Mouse (Mus musculus) forebrain, embryonic 13.5 days (tissue): Measurements from ENCODE around the gene Gnb1l. TPM values are rescaled to one million over a fixed set of nuclear protein-coding genes. Genes with fewer than 3 reads are reported as not detected.

Source experiments
- ATAC-seq: fragments of 200-750 bp; cut with Nextera tagmentation; 2 replicates; pipeline ENCODE4 v1.8.0; 2017
- H3K27ac ChIP-seq: fragments of 300-500 bp; sonication (generic); 2 replicates; pipeline ENCODE4 v1.5.1; 2015; ENCODE audit warnings: inconsistent platforms, mild to moderate bottlenecking, moderate library complexity
- H3K27me3 ChIP-seq: fragments of 300-500 bp; sonication (generic); 2 replicates; pipeline ENCODE4 v1.6.1; 2015; ENCODE audit warnings: mild to moderate bottlenecking, inconsistent platforms
- H3K36me3 ChIP-seq: fragments of 300-500 bp; sonication (generic); 2 replicates; pipeline ENCODE4 v1.6.1; 2015; ENCODE audit warnings: mild to moderate bottlenecking, inconsistent platforms; ENCODE audit not compliant: poor library complexity, severe bottlenecking
- H3K4me1 ChIP-seq: fragments of 300-500 bp; sonication (generic); 2 replicates; pipeline ENCODE4 v1.6.1; 2015; ENCODE audit warnings: inconsistent platforms
- H3K4me2 ChIP-seq: fragments of 300-500 bp; sonication (generic); 2 replicates; pipeline ENCODE4 v1.6.1; 2015; ENCODE audit warnings: inconsistent platforms, mild to moderate bottlenecking, moderate library complexity
- H3K4me3 ChIP-seq: fragments of 300-500 bp; sonication (generic); 2 replicates; pipeline ENCODE4 v1.5.1; 2015; ENCODE audit warnings: mild to moderate bottlenecking, inconsistent platforms
- H3K9ac ChIP-seq: fragments of 300-500 bp; sonication (generic); 2 replicates; pipeline ENCODE4 v1.6.1; 2015; ENCODE audit warnings: mild to moderate bottlenecking, inconsistent platforms
- H3K9me3 ChIP-seq: fragments of 300-500 bp; sonication (generic); replicated peaks from 2 replicates; pipeline ENCODE4 v1.6.1; 2016; ENCODE audit warnings: inconsistent platforms
- WGBS: fragments of 180-500 bp; shearing (Covaris S2); methylation state at CpG from one replicate; pipeline ENCODE4 v1.1.7; 2015; 5-methylcytosine and 5-hydroxymethylcytosine counted together
- polyA plus RNA-seq: library from polyadenylated mRNA; unstranded; fragments of >200 nt; fragmentation: Nextera tagmentation; extraction: Ambion mirVana; gene quantifications from 2 replicates; pipeline ENCODE4 v1.2.1, GENCODE M21; 2015

Gnb1l gene
- polyA plus RNA-seq, 1 experiment from 2014 or later: 14.5 TPM

DNA sequence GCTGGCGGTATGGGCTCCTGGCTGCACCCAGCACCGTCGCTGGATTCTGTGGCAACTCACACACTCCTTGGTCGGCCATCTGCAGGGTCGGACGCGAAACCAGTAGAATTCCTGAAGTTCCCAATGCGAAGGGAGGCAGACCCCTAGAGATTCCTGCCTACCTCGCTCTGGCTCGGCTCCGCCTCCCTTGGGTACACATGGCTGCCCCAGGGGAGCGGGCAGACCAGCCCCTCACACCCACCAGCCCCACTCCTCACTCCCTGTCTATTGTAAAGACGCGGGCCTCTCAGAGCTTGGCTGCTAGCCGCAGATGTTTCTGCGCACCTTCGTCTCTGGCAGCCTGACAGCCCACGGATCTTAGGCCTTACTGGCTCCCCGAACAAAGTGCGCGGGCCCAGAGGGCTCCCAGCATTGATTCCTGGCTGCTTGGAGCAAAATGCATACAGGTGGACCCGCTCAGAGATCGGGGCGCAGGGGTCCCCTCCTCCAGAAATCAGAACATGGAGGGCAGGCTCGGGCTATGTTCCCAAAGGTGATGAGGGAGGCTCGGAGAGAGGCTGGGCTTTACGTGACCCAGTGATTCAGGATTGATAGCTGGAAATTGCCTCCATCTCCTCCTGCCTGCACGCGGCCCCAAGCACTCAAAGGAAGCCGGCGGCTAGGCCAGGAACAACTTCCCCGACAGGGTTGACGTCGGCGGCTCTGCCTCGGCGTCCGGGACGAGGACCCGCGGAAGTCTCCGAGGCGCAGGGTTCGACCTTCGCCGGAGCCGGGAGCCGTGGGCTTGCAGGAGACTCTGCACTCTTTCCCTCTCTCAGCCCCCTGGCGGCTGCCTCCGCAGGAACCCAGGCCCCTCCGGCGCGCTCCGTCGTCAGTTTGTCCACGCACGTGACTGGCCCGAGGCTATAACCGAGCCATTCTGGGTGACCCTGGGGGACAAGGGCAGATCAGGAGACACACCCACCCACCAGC is 92.8 kb downstream of the Gnb1l start:
- peaks cover 36% of the 10 kb centered on the region for H3K4me1 ChIP-seq
- no peak overlapping the region for H3K27ac ChIP-seq
- H3K4me2 ChIP-seq: peak overlapping the region; percentile 45
- ATAC-seq: 0 out of 2 replicates have a peak, but pooled peaks have one; percentile 39
- no peaks in the 10 kb centered on the region for H3K36me3 ChIP-seq
- H3K9ac ChIP-seq: no peak overlapping the region
- peaks cover 85% of the 10 kb centered on the region for H3K27me3 ChIP-seq
- H3K9me3 ChIP-seq: no peaks in the 10 kb centered on the region
- WGBS: 1% methylated on average over 59 of the region's 59 CpGs
- H3K4me3 ChIP-seq: peak overlapping the region; percentile 29

DNA sequence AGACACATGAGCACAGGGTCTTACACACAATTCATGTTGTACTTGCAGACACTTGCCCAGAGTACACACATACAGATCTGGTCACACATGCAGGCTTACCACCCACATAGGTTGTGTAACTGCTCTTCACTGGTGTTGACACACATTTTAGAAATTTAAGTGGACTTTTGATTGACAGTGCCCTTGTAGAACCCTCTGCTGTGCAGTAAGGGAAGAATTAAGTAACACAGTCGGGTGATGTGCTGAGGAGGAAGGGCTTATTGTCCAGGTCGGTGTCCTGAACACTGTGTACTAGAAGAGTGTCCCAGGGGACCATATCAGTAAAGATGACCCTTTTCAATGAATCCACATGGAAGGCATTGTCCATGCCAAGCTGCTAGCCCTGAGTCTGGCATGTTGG is 95.4 kb downstream of the Gnb1l start:
- Histone ChIP-seq H3K9me3 (no peaks in the 10 kb centered on the region), H3K4me2 (no peak overlapping the region), H3K9ac (no peak overlapping the region), H3K36me3 (no peaks in the 10 kb centered on the region), H3K4me3 (no peak overlapping the region), H3K27ac (no peak overlapping the region), H3K4me1 (peaks cover 17% of the 10 kb centered on the region), H3K27me3 (peaks cover 68% of the 10 kb centered on the region)
- 74% methylated on average over 2 of the region's 2 CpGs for WGBS
- no peak for ATAC-seq

DNA sequence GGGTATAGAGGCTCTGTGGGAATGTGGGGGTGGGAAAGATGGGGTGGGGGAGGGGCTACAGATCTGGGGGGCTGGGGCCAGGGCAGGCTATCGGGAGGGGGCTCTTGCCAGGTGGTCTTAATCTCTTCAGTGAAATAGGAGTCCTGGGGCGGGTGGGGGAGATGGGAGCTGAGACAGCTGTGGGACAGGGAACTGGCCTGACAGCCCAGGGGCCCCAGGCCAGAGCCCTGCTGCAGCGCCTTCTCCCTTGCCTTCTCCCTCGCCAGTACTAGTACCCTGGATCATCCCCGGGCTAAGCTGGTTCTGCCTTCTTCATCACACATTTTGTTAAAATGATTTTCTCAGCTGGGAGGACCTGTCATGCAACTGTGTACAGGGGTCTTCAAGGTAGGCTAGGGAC is 97.7 kb downstream of the Gnb1l start:
- Histone ChIP-seq H3K4me1 (peaks cover 6% of the 10 kb centered on the region), H3K4me3 (no peak overlapping the region), H3K27ac (no peak overlapping the region), H3K4me2 (no peak overlapping the region), H3K36me3 (no peaks in the 10 kb centered on the region), H3K9me3 (no peaks in the 10 kb centered on the region), H3K27me3 (peaks cover 45% of the 10 kb centered on the region), H3K9ac (no peak overlapping the region)
- 44% methylated on average over 5 of the region's 5 CpGs for WGBS
- ATAC-seq: no peak

DNA sequence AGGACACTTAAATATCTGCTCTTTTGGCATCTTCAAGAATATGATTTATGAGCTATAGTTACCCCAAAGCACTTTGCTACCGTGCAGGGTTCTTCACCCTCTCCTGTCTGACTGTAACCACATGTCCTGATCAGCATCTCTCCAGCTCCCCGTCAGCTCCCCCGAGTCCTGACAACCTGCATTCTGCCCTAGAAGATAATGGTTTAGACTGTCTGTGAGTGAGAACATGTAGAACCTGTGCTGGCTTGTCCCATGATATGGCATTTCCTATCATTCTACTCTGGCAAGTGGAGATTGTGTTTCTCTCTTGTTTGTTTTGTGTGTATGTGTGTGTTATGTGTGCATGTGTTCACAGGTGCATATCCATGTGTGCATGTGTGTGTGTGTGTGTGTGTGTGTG is 99.5 kb downstream of the Gnb1l start:
- ATAC-seq: no peak
- Histone ChIP-seq H3K9me3 (no peaks in the 10 kb centered on the region), H3K27ac (no peak overlapping the region), H3K4me1 (no peaks in the 10 kb centered on the region), H3K9ac (no peak overlapping the region), H3K36me3 (no peaks in the 10 kb centered on the region), H3K4me2 (no peak overlapping the region), H3K4me3 (no peak overlapping the region), H3K27me3 (peaks cover 31% of the 10 kb centered on the region)
- WGBS: 90% methylated on average over 3 of the region's 3 CpGs

DNA sequence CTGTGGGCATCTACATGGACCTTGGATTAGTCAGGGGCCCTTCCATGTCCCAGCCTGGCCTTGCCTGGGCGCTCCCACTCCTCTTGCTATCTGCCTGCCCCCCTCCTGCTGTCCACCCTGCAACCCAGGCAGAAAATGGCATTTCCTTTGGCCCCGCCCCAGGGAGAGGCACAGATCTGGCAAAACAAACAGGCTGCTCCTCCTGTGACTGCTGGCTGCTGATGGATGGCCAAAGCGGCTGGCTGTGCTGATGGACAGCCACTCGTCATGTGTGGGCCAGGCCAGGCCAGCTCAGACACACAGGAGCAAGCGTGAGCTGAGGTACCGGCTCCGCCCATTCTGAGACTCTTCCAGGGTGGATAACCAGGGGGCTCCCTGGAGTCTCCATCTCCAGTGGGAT is 102.9 kb downstream of the Gnb1l start:
- Histone ChIP-seq H3K36me3 (no peaks in the 10 kb centered on the region), H3K4me3 (no peak overlapping the region), H3K9me3 (no peaks in the 10 kb centered on the region), H3K27me3 (peaks cover 8% of the 10 kb centered on the region), H3K9ac (no peak overlapping the region), H3K4me2 (no peak overlapping the region), H3K4me1 (no peaks in the 10 kb centered on the region), H3K27ac (no peak overlapping the region)
- ATAC-seq: no peak
- WGBS: 69% methylated on average over 7 of the region's 7 CpGs

DNA sequence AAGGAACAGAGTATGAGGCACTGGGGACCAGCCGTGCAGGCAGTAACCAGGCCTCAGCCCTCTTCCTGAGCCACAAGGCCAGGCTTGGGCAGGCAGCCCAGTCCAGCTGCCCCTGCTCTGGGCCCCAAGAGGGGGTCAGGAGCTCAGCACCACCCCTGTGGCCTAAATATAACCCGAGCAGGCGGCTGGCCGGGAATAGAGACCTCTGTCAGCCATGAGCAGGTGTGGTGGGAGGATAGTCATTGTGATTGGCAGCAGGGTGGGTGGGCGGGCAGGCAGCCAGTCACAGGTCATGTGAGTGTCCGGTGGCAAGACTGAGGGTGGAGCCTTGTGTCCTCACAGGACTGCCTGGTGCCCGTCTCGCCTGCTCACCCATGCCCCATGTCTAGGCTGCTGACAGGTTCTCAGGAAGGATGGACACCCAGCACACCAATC is 105.8 kb downstream of the Gnb1l start:
- Histone ChIP-seq H3K9ac (no peak overlapping the region), H3K4me2 (no peak overlapping the region), H3K36me3 (no peaks in the 10 kb centered on the region), H3K4me3 (no peak overlapping the region), H3K4me1 (peaks cover 7% of the 10 kb centered on the region), H3K27ac (no peak overlapping the region), H3K9me3 (no peaks in the 10 kb centered on the region), H3K27me3 (peaks cover 7% of the 10 kb centered on the region; the same call in 1 of the 2 replicates)
- no peak for ATAC-seq
- WGBS: 57% methylated on average over 8 of the region's 8 CpGs

DNA sequence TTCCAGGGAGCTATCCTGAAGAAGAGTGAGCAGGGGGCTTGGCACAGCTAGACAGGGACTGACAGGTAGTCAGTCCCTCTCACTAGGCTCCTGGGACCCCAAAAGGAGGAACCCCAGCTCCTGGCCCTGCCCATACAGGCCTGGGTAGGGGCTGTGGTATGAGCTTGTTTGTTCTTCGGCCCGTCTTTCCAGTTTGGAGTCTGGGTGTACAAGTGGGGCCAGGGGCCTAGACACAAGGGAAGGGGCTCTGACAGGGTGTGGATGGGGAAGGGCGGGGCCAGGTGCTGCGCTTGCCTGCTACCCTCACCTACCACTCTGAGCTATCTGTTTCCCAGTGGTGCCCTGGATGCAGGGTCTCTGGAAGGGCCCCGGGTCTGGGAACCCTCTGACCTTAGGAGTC is 107.2 kb downstream of the Gnb1l start:
- Histone ChIP-seq H3K36me3 (no peaks in the 10 kb centered on the region), H3K27me3 (peaks cover 14% of the 10 kb centered on the region; the same call in 1 of the 2 replicates)
- WGBS: 77% methylated on average over 5 of the region's 5 CpGs

DNA sequence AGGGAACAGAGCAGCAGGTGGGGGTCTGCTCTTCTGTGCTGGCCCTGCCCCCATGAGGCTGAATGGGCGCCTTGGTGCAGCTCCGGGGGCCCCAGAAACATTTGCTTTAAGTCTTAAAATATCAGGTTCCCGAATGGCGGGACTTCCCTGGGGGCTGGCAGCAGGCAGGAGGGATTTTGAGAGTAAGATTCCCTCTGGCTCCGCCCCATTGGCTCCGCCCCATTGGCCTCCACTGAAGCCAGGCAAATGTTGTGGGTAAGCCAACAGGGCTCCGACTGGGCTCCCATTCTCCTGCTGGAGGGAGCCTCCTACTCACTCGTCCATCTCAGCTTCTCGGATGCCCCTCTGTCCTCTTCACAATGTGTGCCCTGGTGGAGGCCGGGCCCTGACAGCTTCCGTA is 109.7 kb downstream of the Gnb1l start:
- Histone ChIP-seq H3K27me3 (peaks cover 20% of the 10 kb centered on the region; the same call in 1 of the 2 replicates), H3K4me3 (no peak overlapping the region), H3K4me1 (peaks cover 7% of the 10 kb centered on the region), H3K36me3 (no peaks in the 10 kb centered on the region), H3K27ac (no peak overlapping the region), H3K9ac (no peak overlapping the region), H3K9me3 (no peaks in the 10 kb centered on the region), H3K4me2 (peak overlapping the region; percentile 37)
- 4% methylated on average over 11 of the region's 11 CpGs for WGBS
- ATAC-seq: no peak

More for the DNA sequence above, 107.2 kb downstream of the Gnb1l start:
- H3K27ac ChIP-seq: no peak overlapping the region
- no peaks in the 10 kb centered on the region for H3K9me3 ChIP-seq
- no peak overlapping the region for H3K9ac ChIP-seq
- H3K4me1 ChIP-seq: peaks cover 7% of the 10 kb centered on the region
- no peak overlapping the region for H3K4me3 ChIP-seq
- H3K4me2 ChIP-seq: no peak overlapping the region
- no peak for ATAC-seq

DNA sequence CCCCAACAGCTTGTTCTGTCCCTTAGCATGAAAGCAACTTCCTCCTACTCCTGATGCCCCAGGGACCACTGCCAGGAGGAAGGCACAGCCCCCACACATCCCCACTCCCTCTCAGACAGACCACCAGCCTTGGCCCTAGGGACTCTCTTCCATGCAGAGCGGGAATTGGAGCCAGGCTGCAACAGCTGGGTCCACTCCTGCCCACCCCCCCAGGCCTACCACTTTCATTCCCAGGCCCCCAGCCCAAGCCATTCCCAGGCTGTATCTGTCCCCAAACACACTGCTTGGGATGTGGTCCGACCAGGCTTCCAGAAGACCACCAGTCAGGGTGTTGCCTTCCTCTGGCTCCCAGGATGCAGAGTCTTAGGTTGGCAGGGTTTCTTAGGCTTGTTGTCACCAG is 110.6 kb downstream of the Gnb1l start:
- Histone ChIP-seq H3K9me3 (no peaks in the 10 kb centered on the region), H3K27ac (no peak overlapping the region), H3K4me3 (no peak overlapping the region), H3K4me1 (peaks cover 7% of the 10 kb centered on the region), H3K27me3 (peaks cover 20% of the 10 kb centered on the region; the same call in 1 of the 2 replicates), H3K4me2 (no peak overlapping the region), H3K9ac (no peak overlapping the region), H3K36me3 (no peaks in the 10 kb centered on the region)
- ATAC-seq: no peak
- 70% methylated on average over 2 of the region's 2 CpGs for WGBS

DNA sequence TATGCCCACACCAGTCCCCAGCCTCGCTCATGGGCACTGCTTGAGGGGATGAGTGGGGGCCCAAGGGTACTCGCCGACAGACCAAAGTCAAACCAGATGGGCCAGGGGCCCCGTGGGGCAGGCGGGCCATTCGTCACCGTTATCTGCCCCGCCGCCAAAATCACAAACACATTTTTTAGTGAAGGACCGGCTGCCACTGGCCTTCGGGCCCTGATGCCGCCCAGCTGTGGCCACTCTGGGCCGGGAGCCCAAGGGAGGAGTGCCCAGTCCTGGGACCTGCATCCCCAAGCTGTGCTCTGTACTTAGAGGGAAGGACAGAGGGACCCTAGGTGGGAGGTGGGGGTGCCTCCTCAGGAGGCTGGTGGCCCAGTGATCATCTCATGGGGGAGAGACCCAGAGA is 113.2 kb downstream of the Gnb1l start:
- WGBS: 90% methylated on average over 11 of the region's 13 CpGs
- no peak overlapping the region for H3K27ac ChIP-seq
- peaks cover 7% of the 10 kb centered on the region for H3K4me1 ChIP-seq
- no peaks in the 10 kb centered on the region for H3K9me3 ChIP-seq
- H3K9ac ChIP-seq: no peak overlapping the region
- H3K27me3 ChIP-seq: peaks cover 21% of the 10 kb centered on the region
- no peak for ATAC-seq
- H3K36me3 ChIP-seq: no peaks in the 10 kb centered on the region
- H3K4me3 ChIP-seq: no peak overlapping the region
- H3K4me2 ChIP-seq: no peak overlapping the region

DNA sequence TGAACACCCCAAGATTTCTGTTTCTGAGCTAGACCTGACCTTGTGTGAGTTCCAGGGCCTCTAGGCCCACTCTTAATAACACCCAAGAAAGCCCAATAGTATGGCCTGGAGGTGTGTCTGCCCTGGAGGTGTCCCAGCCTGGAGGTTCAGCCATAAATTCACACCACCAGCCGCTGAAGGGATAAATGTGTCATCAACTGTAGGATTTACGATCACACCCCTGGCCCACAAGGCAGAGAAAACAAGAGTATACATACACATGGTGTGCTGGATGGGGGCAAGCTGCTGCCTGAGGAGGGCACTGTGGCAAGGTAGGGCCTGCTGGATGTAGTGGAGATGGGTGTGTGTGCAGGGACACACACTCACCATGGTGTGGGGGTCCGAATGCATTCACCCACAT is 114.8 kb downstream of the Gnb1l start:
- Histone ChIP-seq H3K27me3 (peaks cover 32% of the 10 kb centered on the region), H3K4me1 (peaks cover 6% of the 10 kb centered on the region), H3K36me3 (no peaks in the 10 kb centered on the region), H3K27ac (no peak overlapping the region), H3K4me2 (no peak overlapping the region), H3K4me3 (no peak overlapping the region), H3K9ac (no peak overlapping the region), H3K9me3 (no peaks in the 10 kb centered on the region)
- WGBS: 94% methylated on average over 3 of the region's 3 CpGs
- ATAC-seq: no peak
